Mouse (Mus musculus) forebrain, embryonic 13.5 days (tissue): ENCODE data around the gene Treh. TPM values are rescaled to one million over a fixed set of nuclear protein-coding genes. Genes with fewer than 3 reads are reported as not detected.

ENCODE experiments used
- ATAC-seq: fragments of 200-750 bp; cut with Nextera tagmentation; 2 replicates; pipeline ENCODE4 v1.8.0; 2017
- H3K27ac ChIP-seq: fragments of 300-500 bp; sonication (generic); 2 replicates; pipeline ENCODE4 v1.5.1; 2015; ENCODE audit warnings: inconsistent platforms, mild to moderate bottlenecking, moderate library complexity
- H3K27me3 ChIP-seq: fragments of 300-500 bp; sonication (generic); 2 replicates; pipeline ENCODE4 v1.6.1; 2015; ENCODE audit warnings: mild to moderate bottlenecking, inconsistent platforms
- H3K36me3 ChIP-seq: fragments of 300-500 bp; sonication (generic); 2 replicates; pipeline ENCODE4 v1.6.1; 2015; ENCODE audit warnings: mild to moderate bottlenecking, inconsistent platforms; ENCODE audit not compliant: poor library complexity, severe bottlenecking
- H3K4me1 ChIP-seq: fragments of 300-500 bp; sonication (generic); 2 replicates; pipeline ENCODE4 v1.6.1; 2015; ENCODE audit warnings: inconsistent platforms
- H3K4me2 ChIP-seq: fragments of 300-500 bp; sonication (generic); 2 replicates; pipeline ENCODE4 v1.6.1; 2015; ENCODE audit warnings: inconsistent platforms, mild to moderate bottlenecking, moderate library complexity
- H3K4me3 ChIP-seq: fragments of 300-500 bp; sonication (generic); 2 replicates; pipeline ENCODE4 v1.5.1; 2015; ENCODE audit warnings: mild to moderate bottlenecking, inconsistent platforms
- H3K9ac ChIP-seq: fragments of 300-500 bp; sonication (generic); 2 replicates; pipeline ENCODE4 v1.6.1; 2015; ENCODE audit warnings: mild to moderate bottlenecking, inconsistent platforms
- H3K9me3 ChIP-seq: fragments of 300-500 bp; sonication (generic); replicated peaks from 2 replicates; pipeline ENCODE4 v1.6.1; 2016; ENCODE audit warnings: inconsistent platforms
- WGBS: fragments of 180-500 bp; shearing (Covaris S2); methylation state at CpG from one replicate; pipeline ENCODE4 v1.1.7; 2015; 5-methylcytosine and 5-hydroxymethylcytosine counted together
- polyA plus RNA-seq: library from polyadenylated mRNA; unstranded; fragments of >200 nt; fragmentation: Nextera tagmentation; extraction: Ambion mirVana; gene quantifications from 2 replicates; pipeline ENCODE4 v1.2.1, GENCODE M21; 2015

Treh gene
- polyA plus RNA-seq, 1 experiment from 2014 or later: not detected

- Histone ChIP-seq H3K9ac (no peak overlapping the region), H3K4me1 (peaks cover 26% of the 10 kb centered on the region), H3K27ac (no peak overlapping the region), H3K4me3 (no peak overlapping the region), H3K4me2 (no peak overlapping the region), H3K36me3 (peaks cover 16% of the 10 kb centered on the region), H3K9me3 (no peaks in the 10 kb centered on the region), H3K27me3 (no peaks in the 10 kb centered on the region)
- ATAC-seq: no peak
- 87% methylated on average over 8 of the region's 8 CpGs for WGBS
Measured at GRCm38 (mm10) chr9:44683046-44683445, 10.0 kb downstream of the Treh start.

GRCm38 (mm10) chr9:44685346-44686330, 12.6 kb downstream of the Treh start:
- 39% methylated on average over 14 of the region's 14 CpGs for WGBS
- Histone ChIP-seq H3K27ac (peak overlapping the region; percentile 68), H3K9ac (peak overlapping the region; percentile 23; the same call in 1 of the 2 replicates), H3K9me3 (no peaks in the 10 kb centered on the region), H3K4me2 (no peak overlapping the region), H3K36me3 (peaks cover 32% of the 10 kb centered on the region), H3K27me3 (no peaks in the 10 kb centered on the region), H3K4me3 (no peak overlapping the region), H3K4me1 (peaks cover 26% of the 10 kb centered on the region)
- peak; percentile 62 for ATAC-seq

DNA sequence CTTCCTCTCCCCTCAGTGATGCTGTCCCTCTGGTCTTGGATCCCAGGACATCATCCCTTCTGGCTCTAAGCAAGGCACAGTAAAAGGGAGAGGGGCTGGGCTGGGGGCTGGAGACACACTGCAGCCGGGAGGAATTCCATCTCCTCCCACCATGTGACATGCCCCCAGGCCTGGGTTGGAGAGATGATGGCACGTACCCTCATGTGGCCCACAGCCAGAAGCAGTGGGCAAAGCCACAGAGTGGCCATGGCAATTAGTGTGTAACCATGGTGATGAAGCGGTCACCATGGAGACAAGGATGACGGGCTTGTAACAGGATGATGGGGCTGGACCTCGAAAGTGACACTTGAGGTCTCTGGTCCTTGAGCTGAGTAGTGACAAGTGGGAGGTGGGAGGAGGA, 13.6 kb downstream of the Treh start:
- ATAC-seq: peak; percentile 53
- H3K4me2 ChIP-seq: no peak overlapping the region
- H3K27me3 ChIP-seq: no peaks in the 10 kb centered on the region
- WGBS: 32% methylated on average over 5 of the region's 5 CpGs
- peak overlapping the region; percentile 68 for H3K27ac ChIP-seq
- peaks cover 34% of the 10 kb centered on the region for H3K4me1 ChIP-seq
- no peak overlapping the region for H3K4me3 ChIP-seq
- H3K36me3 ChIP-seq: peaks cover 39% of the 10 kb centered on the region
- no peak overlapping the region for H3K9ac ChIP-seq
- no peaks in the 10 kb centered on the region for H3K9me3 ChIP-seq

DNA sequence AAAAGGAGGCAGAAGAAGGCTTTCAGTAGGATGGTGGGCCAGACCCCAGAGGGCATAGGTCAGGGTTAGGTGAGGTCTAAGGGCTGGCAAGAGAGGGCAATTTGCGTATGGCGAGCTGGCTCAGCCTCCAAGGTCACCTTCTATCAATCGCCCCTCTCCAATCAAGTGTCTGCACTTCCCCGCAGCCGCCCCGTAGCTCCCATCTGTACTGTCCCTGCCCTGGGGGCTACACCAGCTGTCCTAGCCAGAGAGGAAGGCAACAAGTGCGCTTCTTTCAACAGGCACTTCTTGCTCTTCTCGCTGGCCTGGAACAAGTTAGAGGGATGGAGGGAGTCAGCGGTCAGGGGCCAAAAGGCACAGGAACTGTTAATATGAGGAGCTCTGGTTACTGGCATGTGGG, 15.0 kb downstream of the Treh start:
- no peaks in the 10 kb centered on the region for H3K27me3 ChIP-seq
- H3K4me1 ChIP-seq: peaks cover 44% of the 10 kb centered on the region
- no peak overlapping the region; the same call in 1 of the 2 replicates for H3K9ac ChIP-seq
- no peak for ATAC-seq
- H3K4me3 ChIP-seq: no peak overlapping the region
- H3K9me3 ChIP-seq: no peaks in the 10 kb centered on the region
- H3K27ac ChIP-seq: peak overlapping the region; percentile 68
- no peak overlapping the region for H3K4me2 ChIP-seq
- WGBS: 87% methylated on average over 9 of the region's 9 CpGs
- H3K36me3 ChIP-seq: peaks cover 52% of the 10 kb centered on the region

GRCm38 (mm10) chr9:44690641-44691040, 17.6 kb downstream of the Treh start:
- Histone ChIP-seq H3K4me2 (no peak overlapping the region), H3K4me3 (no peak overlapping the region), H3K9ac (no peak overlapping the region), H3K27ac (peak overlapping the region; percentile 82; the same call in 1 of the 2 replicates), H3K36me3 (peaks cover 79% of the 10 kb centered on the region), H3K27me3 (no peaks in the 10 kb centered on the region), H3K9me3 (no peaks in the 10 kb centered on the region), H3K4me1 (peaks cover 39% of the 10 kb centered on the region)
- WGBS: 49% methylated on average over 7 of the region's 7 CpGs
- no peak for ATAC-seq

DNA sequence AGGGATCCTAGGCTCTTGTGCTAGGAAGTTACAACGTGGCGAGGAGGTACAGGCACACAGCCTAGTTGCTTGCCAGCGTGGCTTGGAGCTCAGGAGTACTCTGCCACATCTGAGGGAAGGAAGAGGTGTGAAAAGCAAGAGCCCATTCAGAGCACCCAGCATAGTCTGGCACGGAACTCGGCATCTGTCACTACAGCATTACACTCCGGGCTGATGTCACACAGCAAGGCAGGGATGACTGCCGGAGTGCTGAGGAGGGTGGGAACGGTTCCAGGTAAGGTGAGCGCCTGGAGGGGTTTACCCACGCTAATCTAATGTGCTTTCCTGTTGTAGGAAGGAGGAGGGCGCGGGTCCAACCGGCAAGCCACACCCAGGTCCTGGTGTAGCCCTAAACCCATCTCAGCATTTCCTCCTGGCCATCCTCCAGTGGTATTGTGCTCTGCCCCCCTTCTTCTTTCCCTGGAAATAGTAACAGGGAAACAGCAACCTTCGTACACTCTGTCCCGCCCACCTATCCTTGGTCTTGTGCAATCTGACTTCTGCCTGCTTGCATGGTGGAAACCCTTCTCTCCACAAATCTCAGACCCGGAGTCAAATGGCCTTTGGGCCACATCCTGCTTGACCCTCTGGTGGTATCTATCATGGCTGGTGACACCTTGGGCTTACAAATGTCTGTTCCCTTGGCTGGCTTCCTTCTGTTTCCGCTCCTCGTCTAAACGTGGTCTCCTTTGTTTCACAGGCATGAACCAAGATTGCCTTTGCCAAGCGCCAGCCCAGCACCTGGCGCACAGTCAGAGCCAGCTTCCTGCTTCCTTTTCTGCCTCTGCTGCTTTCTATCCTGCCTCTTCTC, 18.9 kb downstream of the Treh start:
- peaks cover 87% of the 10 kb centered on the region for H3K36me3 ChIP-seq
- H3K4me3 ChIP-seq: no peak overlapping the region
- no peak overlapping the region for H3K9ac ChIP-seq
- H3K9me3 ChIP-seq: no peaks in the 10 kb centered on the region
- 82% methylated on average over 21 of the region's 21 CpGs for WGBS
- peak overlapping the region; percentile 82 for H3K27ac ChIP-seq
- no peaks in the 10 kb centered on the region for H3K27me3 ChIP-seq
- H3K4me1 ChIP-seq: peaks cover 27% of the 10 kb centered on the region
- peak; percentile 57 for ATAC-seq
- no peak overlapping the region; the same call in 1 of the 2 replicates for H3K4me2 ChIP-seq

DNA sequence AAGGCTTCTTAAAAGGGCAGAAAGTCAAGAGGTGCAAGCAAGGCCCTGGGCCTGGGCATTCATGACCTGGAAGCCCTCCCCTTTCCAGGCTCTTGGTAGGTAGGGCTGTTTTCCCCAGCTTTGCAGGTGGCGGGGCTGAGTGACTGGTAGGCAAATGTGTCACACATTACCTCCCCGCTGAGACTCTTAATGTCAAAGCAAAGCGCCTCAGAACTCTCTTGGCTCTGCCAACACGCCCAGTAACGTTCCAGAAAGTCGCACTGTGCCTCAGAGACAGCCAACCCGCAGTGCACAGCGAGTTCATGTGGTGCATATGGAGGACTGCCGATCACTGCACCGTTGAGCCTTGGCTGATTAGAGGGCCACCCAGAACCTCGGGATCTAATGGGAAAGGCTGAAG, 20.0 kb downstream of the Treh start:
- Histone ChIP-seq H3K36me3 (peaks cover 87% of the 10 kb centered on the region), H3K4me1 (peaks cover 18% of the 10 kb centered on the region), H3K4me2 (no peak overlapping the region), H3K27me3 (no peaks in the 10 kb centered on the region), H3K9me3 (no peaks in the 10 kb centered on the region), H3K9ac (no peak overlapping the region), H3K27ac (0 out of 2 replicates have a peak overlapping the region, but pooled peaks have one; percentile 10), H3K4me3 (no peak overlapping the region)
- 85% methylated on average over 11 of the region's 11 CpGs for WGBS
- ATAC-seq: 0 out of 2 replicates have a peak, but pooled peaks have one; percentile 28

- H3K9me3 ChIP-seq: no peaks in the 10 kb centered on the region
- ATAC-seq: no peak
- H3K4me2 ChIP-seq: no peak overlapping the region
- no peak overlapping the region for H3K9ac ChIP-seq
- H3K27ac ChIP-seq: no peak overlapping the region
- H3K4me3 ChIP-seq: no peak overlapping the region
- no peaks in the 10 kb centered on the region for H3K4me1 ChIP-seq
- H3K36me3 ChIP-seq: peaks cover 100% of the 10 kb centered on the region
- WGBS: 92% methylated on average over 16 of the region's 16 CpGs
- no peaks in the 10 kb centered on the region for H3K27me3 ChIP-seq
Measured at GRCm38 (mm10) chr9:44697866-44698265, 24.8 kb downstream of the Treh start.

DNA sequence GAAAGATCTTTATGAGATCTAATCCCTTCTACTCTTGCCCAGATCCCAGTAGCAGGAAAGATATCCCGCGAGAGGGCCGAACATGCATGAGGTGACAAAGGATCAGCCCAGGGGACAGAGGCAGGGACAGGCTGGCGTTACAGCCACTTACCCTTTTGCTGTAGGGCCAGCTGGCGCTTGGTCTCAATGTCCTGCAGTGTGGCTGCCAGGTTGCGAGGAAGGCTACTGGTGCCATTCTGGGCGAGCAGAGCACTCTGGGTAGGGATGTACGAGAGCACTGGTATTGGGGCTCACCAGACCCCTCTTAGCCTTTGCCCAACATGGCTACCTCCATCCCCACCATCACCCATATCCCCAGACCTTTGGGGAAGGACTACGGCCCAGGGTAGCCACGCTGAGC, 26.2 kb downstream of the Treh start:
- Histone ChIP-seq H3K4me1 (no peaks in the 10 kb centered on the region), H3K4me2 (no peak overlapping the region), H3K4me3 (no peak overlapping the region), H3K27ac (no peak overlapping the region), H3K36me3 (peaks cover 100% of the 10 kb centered on the region), H3K27me3 (no peaks in the 10 kb centered on the region), H3K9me3 (no peaks in the 10 kb centered on the region), H3K9ac (no peak overlapping the region)
- ATAC-seq: no peak
- WGBS: 90% methylated on average over 10 of the region's 10 CpGs

- Histone ChIP-seq H3K27ac (no peak overlapping the region), H3K4me1 (no peaks in the 10 kb centered on the region), H3K27me3 (no peaks in the 10 kb centered on the region), H3K9me3 (no peaks in the 10 kb centered on the region), H3K4me2 (no peak overlapping the region), H3K4me3 (no peak overlapping the region), H3K36me3 (peaks cover 99% of the 10 kb centered on the region), H3K9ac (no peak overlapping the region)
- WGBS: 90% methylated on average over 5 of the region's 5 CpGs
- ATAC-seq: no peak
Measured at GRCm38 (mm10) chr9:44699730-44700129, 26.7 kb downstream of the Treh start.

- no peaks in the 10 kb centered on the region for H3K27me3 ChIP-seq
- H3K9ac ChIP-seq: peak overlapping the region; percentile 62
- WGBS: 10% methylated on average over 28 of the region's 28 CpGs
- H3K27ac ChIP-seq: no peak overlapping the region; the same call in 1 of the 2 replicates
- peak overlapping the region; percentile 38 for H3K4me3 ChIP-seq
- peak overlapping the region; percentile 74 for H3K4me2 ChIP-seq
- peaks cover 26% of the 10 kb centered on the region for H3K4me1 ChIP-seq
- peaks cover 84% of the 10 kb centered on the region for H3K36me3 ChIP-seq
- H3K9me3 ChIP-seq: no peaks in the 10 kb centered on the region
- 0 out of 2 replicates have a peak, but pooled peaks have one; percentile 39 for ATAC-seq
Measured at GRCm38 (mm10) chr9:44707749-44708428, 34.9 kb downstream of the Treh start.
